Mouse (Mus musculus): Measurements from ENCODE around the gene Ushbp1.

GRCm38 (mm10) chr8:71383396-71383795 is 12.2 kb downstream of the Ushbp1 start:
- TF ChIP-seq CTCF (IDR thresholded peaks at IDR 0.05; ENCODE audit: low read depth) (no peak), EP300 (optimal IDR thresholded peaks at IDR 0.05) (no peak)
